Mouse (Mus musculus): ENCODE measurements around the gene Cnpy3.
"Not testable (repeated sequence)": the region's sequence is repeated elsewhere in the genome, so short reads cannot be mapped to it uniquely, and the experiment has no call there.

Cnpy3 gene

DNA sequence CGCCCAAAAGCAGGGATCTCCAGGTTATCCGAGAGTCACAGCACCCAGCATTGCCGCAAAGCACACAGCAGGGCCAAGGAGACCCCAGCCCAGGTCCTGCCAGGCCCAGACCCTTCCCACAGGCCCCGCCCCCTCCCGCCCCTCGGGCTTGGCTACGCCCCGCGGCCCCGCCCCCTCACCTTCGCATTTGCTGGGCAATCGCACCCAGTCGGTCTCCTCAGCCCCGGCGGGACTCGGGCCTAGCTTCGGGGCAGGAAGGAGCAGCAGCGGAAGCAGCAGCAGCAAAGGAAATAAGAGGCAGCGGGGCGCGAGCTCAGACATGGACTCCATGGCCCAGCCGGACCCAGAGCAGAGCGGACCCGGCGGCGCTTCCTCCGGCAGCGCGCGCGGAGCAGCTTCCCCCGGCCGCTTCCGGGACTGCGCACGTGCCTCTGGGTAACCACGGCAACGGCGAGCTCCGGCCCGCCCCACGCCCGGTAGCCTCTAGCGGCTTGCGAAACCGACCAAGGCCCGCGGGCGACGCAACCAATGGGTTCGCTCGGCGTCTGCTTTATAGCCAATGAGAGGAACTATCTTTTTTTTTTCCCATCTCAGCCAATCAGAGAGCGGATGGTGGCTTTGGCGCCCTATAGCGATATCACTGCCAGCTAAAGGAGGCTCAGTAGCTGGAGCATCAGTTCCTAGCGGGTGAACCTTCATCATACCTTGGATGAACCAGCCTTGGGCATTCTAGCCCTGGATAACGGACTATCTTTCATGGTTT, at the start of gene Cnpy3:
TSS of gene Cnpy3 (minus strand) at position 421 of the 763 bp plus-strand sequence.
- peak; percentile 96 to 98 for DNase-seq

DNA sequence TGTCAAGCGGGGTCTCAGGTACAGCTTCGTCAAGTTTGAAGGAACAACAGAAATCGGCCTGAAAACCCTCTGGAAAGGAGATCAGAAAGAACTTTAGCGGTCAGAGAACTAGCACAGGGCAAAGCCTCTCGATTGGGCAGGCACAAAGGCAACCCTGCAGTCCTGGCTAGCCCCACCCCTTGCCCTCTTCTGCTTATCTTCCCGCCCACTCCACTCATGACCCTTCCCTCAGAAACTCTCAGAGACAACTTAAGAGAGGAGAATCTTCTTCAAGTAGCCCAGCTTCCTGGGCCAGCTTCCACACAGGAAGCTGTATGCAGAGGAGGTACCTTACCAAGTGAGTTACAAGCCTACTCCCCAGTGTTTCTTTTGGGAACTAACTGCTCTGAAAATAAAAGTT, 49.7 kb upstream of the Cnpy3 start:
- no peak for DNase-seq

DNA sequence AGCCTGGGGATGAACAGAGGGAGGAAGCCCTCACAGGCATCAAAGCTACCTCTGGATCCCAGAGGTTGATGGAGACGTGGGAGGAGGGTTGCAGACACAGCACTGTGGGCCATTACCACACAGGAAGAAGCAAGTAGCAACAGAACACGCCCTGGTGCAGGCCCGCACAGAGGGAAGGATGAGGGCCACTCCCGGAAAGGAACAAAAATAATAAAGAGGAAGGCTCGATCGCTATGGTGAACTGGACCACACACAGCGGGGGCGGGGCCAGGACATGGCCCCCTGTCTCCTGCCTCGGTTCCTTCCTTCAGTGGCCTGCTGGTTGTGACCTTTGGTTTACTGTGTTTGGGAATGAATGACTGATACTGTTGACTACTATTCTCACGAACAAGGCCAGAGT, 47.7 kb upstream of the Cnpy3 start:
- no peak for DNase-seq

DNA sequence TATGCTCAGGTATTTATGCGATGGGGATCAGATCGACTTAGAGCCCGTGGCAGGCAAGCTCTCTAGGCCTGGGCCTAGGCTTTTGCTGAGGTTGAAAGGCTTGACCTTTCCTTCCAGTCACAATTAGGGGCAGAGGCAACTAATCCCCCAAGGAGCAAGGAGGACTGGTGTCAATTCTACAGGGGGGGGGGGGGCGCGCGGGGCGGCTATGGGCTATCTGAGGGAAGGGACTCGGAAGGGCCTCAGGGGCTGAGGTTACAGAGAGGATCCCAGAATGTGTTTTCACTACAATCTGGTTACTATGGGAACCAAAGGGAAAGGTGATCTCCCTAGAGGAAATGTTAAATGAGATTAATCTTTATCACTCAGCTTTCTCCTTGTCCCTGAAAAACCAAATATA, 45.4 kb upstream of the Cnpy3 start:
- no peak for DNase-seq

DNA sequence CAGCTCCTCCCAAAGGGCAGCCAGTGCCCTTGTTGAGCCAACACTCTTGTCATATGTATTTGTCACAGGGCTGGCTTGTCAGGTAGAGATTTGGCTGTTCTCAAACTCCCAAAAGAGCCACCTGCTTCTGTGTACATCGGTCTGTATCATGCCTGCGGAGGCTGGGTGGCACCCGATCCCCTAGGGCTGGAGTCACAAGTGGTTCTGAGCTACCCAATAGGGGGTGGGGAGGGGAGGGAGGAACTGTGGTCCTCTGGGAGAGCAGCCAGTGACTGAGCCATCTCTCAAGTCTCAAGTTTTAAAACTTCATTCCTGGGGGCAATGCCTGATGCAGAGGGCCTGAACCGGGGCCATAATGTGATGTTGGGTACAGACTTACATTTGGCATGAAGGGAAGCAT, 44.7 kb upstream of the Cnpy3 start:
- DNase-seq: no peak

DNA sequence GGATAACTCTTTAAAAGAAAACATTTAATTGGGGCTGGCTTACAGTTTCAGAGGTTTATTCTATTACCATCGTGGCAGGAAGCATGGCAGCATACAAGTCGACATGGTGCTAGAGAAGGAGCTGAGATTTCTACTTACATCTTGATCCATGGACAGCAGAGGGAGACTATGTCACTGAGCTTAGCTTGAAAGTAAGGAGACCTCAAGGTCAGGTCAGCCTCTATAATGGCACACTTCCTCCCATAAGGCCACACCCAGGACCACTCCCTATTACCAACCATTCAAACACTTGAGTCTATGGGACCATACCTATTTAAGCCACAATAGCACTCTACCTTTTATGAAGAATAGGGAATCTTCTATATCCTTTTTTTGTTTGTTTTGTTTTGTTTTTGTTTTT, 40.9 kb upstream of the Cnpy3 start:
- DNase-seq: no peak

DNA sequence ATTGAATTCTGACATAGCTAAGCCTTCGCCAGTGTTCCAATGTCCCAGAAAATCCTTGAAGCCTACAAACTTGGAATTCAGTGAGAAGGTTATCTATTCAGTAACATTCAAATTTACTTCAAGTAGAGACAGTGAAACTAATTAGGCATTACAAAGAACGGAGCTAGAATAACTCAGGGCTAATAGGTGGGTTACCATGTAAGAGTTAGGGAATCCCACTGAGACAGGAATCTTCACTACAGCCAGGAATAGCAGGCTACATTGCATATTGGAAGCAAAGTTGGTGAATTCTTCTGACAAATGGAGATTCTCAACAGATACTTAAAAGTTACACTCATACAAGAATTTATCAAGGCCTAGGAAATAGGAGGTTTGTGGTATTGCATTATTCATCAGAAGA, 36.0 kb upstream of the Cnpy3 start:
- not testable (repeated sequence) for DNase-seq

- no peak for DNase-seq
Observed at GRCm38 (mm10) chr17:46786952-46787351, 34.9 kb upstream of the Cnpy3 start.

GRCm38 (mm10) chr17:46783222-46783565, 31.2 kb upstream of the Cnpy3 start:
- no peak for DNase-seq

DNA sequence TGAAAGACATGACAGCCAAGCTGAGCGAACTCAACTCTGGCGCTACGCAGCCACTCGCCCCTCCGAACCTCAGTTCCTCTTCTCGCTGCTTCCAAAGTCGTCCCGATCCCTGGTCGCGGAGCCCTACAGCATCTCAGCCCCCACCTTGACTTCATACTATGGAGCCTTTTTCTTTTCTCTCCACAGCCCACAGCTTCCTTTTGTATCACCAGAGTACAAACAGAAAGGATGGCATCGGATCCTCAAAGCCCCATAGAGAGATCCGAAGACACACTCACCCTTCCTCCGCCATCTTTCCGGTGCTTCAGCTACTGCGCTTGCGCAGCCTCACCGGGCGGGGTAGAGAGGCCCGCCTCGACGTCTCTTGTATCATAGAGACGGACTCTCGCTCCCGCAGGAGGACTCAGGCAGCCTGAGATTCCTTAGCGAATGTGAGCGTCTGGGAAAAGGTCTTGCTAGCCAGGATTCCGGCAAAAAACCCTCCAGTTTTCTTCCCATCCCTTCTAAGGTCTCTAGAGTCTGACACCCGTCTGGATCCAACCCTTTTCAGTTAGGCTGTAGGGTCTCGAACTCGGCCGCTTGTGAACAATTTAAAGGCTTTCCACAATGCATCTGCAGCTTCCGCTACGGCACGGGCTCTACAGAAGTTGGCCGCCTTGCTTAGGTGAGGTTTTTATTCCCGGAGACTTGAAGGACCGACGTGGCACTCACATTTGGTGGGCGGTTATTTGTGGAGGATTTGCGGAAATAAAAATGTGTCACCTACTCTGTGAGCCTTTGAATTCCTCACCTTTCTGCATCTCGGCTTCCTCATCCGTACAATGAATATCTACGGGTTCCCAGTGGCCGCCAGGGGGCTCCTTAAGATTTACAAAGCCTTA, 30.6 kb upstream of the Cnpy3 start, which contains the start of gene Rpl7l1:
TSS of gene Rpl7l1 (minus strand) at position 332 of the 881 bp plus-strand sequence.
- peak; percentile 90 to 92 for DNase-seq

- DNase-seq: no peak
Observed at GRCm38 (mm10) chr17:46781876-46782275, 29.9 kb upstream of the Cnpy3 start.

GRCm38 (mm10) chr17:46776087-46776486, 24.1 kb upstream of the Cnpy3 start:
- DNase-seq: no peak

GRCm38 (mm10) chr17:46775070-46775469, 23.1 kb upstream of the Cnpy3 start:
- DNase-seq: no peak

GRCm38 (mm10) chr17:46774131-46774472, 22.1 kb upstream of the Cnpy3 start:
- no peak for DNase-seq

GRCm38 (mm10) chr17:46773278-46774130, 21.5 kb upstream of the Cnpy3 start:
- DNase-seq: no peak

GRCm38 (mm10) chr17:46772404-46773277, 20.6 kb upstream of the Cnpy3 start, which contains the start of gene 2310039H08Rik:
2310039H08Rik (plus strand) TSS chr17:46772635.
- peak; percentile 80 to 83 for DNase-seq

- DNase-seq: no peak
Observed at GRCm38 (mm10) chr17:46772038-46772403, 20.0 kb upstream of the Cnpy3 start.

DNA sequence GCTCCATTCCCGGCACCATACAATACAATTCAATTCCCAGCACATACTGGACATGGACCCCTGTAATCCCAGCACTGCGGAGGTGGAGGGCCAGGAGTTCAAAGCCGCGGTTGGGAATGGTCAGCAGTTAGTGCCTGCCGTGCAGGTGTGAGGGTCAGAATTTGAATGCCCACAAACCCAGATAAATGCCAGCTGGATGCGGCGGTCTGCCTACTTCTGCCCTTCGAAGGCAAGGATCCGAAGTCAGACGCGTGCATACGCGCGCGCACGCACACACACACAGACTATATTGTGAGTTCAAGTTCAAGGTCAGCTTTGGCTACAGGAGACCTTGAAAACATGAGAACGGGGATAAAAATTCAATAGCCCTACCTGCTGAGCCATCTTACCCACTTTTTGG, 19.6 kb upstream of the Cnpy3 start:
- DNase-seq: no peak

DNA sequence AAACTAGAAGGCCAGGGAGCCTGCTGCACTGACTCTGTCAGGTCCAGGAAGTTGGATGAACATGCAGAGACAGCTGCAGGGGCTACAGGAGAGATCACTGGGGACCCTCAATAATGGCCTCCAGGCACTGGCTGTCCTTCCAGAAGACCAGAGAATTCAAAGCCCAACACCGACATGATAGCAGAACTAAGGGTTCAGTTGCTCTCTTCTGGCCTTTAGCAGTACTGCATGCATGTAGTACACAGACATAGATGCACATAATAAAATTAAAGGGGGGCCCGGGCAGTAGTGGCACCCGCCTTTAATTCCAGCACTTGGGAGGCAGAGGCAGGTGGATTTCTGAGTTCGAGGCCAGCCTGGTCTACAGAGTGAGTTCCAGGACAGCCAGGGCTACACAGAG, 19.0 kb upstream of the Cnpy3 start:
- DNase-seq: no peak

GRCm38 (mm10) chr17:46770546-46770945, 18.5 kb upstream of the Cnpy3 start:
- DNase-seq: no peak

DNA sequence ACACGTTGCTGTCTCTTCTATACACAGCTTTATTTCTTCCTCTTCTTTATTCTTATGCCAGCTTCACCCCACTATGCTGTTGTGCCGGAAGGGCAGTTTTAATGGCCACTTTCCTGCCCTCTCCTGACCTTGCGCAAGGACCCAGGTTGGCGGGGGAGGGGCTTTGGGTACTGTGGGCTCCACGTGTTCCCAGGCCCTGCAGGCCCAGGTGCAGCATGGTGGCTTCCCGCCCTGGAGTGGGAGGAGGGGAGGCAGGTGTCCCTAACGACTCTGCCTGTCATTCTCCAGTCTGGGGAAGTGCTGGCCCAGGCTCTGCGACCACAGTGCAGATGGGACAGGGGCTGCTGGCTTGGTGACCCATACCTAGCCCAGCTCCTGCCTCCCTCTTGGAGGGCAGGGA, 15.9 kb upstream of the Cnpy3 start:
- no peak for DNase-seq

- not testable (repeated sequence) for DNase-seq
Observed at GRCm38 (mm10) chr17:46764916-46765315, 12.9 kb upstream of the Cnpy3 start.
